Comparison of ENCODE assay signal across 24 mouse cellular contexts in the genomic region with DNA sequence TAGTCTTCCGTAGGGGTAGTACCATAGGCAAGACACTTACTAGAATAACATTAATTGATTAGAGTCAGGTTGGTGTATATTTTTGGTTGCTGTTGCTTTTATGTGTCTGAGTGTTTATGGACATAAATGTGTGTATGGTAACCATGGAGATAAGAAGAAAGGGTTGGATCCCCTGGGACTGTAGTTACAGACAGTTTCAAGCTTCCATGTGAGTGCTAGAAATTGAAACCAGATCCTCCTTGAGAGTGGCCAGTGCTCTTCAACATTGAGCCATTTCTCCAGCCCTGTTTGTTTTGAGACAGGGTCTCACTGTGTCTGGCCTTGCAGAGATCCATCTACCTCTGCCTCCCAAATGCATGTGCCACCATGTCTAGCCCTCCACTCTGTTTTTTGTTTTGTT. TPM values are rescaled to one million over a fixed set of nuclear protein-coding genes. Genes with fewer than 3 reads are reported as not detected.
A peak's percentile ranks its signal among the peaks of the same experiment; 100 is the strongest.
DNase-seq lines count a peak whose midpoint lies in the region; ATAC-seq and TF ChIP-seq lines count a peak whose summit lies in the region.
"Had no signal": no experiment of that assay in that cellular context is flagged by ENCODE, and none has a peak within 500 bp of the region (broad histone marks: within the 10 kb centered on the region; RNA-seq: fewer than 3 reads in every experiment).

No protein-coding gene starts in this region.

- no peak overlapping the region for H3K4me3 ChIP-seq in forebrain, embryonic 13.5 days
- H3K4me3 ChIP-seq in forebrain, embryonic 14.5 days (ENCODE audit: low read depth, low read length), result no peak overlapping the region
- H3K4me3 ChIP-seq in liver, embryonic 14.5 days (ENCODE audit: insufficient read depth in 1 of 2, low read depth in 2 of 2, low read length in 2 of 2), result no peak overlapping the region
- H3K4me3 ChIP-seq in liver, embryonic 12.5 days, result no peak overlapping the region
- H3K4me3 ChIP-seq in CH12.LX (replicated peaks in 1 of 3; ENCODE audit: low read depth in 2 of 3, low read length in 2 of 3, poor library complexity in 1 of 3), result no peak overlapping the region
- no peak overlapping the region for H3K4me3 ChIP-seq in embryonic facial prominence, embryonic 13.5 days
- H3K4me3 ChIP-seq: limb, embryonic 10.5 days had no signal

- dilution Hi-C loops in CH12.LX (cut with MboI; ENCODE audit: extremely low pct_ligation_motif_present, extremely low pct_unique_long_range_greater_than_20kb, low sequenced_read_pairs), result no loop called here

- no peak for TF ChIP-seq EP300 in liver, embryonic 14.5 days (IDR thresholded peaks at IDR 0.05; ENCODE audit: low read depth)
- 0 out of 2 replicates have a peak, but pooled peaks have one; percentile 10 for TF ChIP-seq EP300 in CH12.LX (IDR thresholded peaks at IDR 0.05; ENCODE audit: low read length)

- 88% methylated on average over 1 of the region's 1 CpGs for WGBS in forebrain, embryonic 13.5 days
- WGBS in forebrain, embryonic 14.5 days, result 88% methylated on average over 1 of the region's 1 CpGs
- 86% methylated on average over 1 of the region's 1 CpGs for WGBS in liver, embryonic 14.5 days (ENCODE audit: insufficient replicate concordance)
- 84% methylated on average over 1 of the region's 1 CpGs for whole genome bisulfite sequencing in liver, embryonic 12.5 days (ENCODE audit: insufficient replicate concordance)
- 70% methylated on average over 1 of the region's 1 CpGs for WGBS in embryonic facial prominence, embryonic 13.5 days

- no peak overlapping the region for H3K4me2 ChIP-seq in forebrain, embryonic 13.5 days
- H3K4me2 ChIP-seq in forebrain, embryonic 14.5 days (ENCODE audit: low read length), result no peak overlapping the region
- H3K4me2 ChIP-seq in liver, embryonic 14.5 days (ENCODE audit: low read depth), result no peak overlapping the region
- H3K4me2 ChIP-seq in liver, embryonic 12.5 days, result no peak overlapping the region
- H3K4me2 ChIP-seq in CH12.LX (ENCODE audit: insufficient read depth, low read depth, poor library complexity, severe bottlenecking), result no peak overlapping the region; the same call in 1 of the 2 replicates
- H3K4me2 ChIP-seq in embryonic facial prominence, embryonic 13.5 days, result no peak overlapping the region

- peaks cover 95% of the 10 kb centered on the region for H3K79me2 ChIP-seq in CH12.LX (replicated peaks; ENCODE audit: control insufficient read depth, extremely low read depth, insufficient read depth, poor library complexity, severe bottlenecking)

- peaks cover 34% of the 10 kb centered on the region for H3K4me1 ChIP-seq in forebrain, embryonic 13.5 days
- peaks cover 16% of the 10 kb centered on the region for H3K4me1 ChIP-seq in forebrain, embryonic 14.5 days (ENCODE audit: control insufficient read depth, insufficient read depth, low read length)
- H3K4me1 ChIP-seq in liver, embryonic 14.5 days (replicated peaks; ENCODE audit: control insufficient read depth in 2 of 2, insufficient read depth in 2 of 2, low read length in 1 of 2), result peaks cover 6 to 12% of the 10 kb centered on the region in 2 experiments; a peak in 3 of 4 replicates
- peaks cover 66% of the 10 kb centered on the region for H3K4me1 ChIP-seq in liver, embryonic 12.5 days
- peaks cover 0 to 58% of the 10 kb centered on the region in 2 experiments; a peak in 2 of 4 replicates for H3K4me1 ChIP-seq in CH12.LX (ENCODE audit: control insufficient read depth in 1 of 2, insufficient read depth in 2 of 2)
- H3K4me1 ChIP-seq in embryonic facial prominence, embryonic 13.5 days, result peaks cover 30% of the 10 kb centered on the region

- DNase-seq in forebrain, embryonic 14.5 days (ENCODE audit: low spot score), result no peak
- DNase-seq in liver, embryonic 14.5 days (ENCODE audit: low read depth in 3 of 3, low spot score in 3 of 3), result no peak
- DNase-seq in CH12.LX (ENCODE audit: extremely low read depth), result no peak
- no peak for DNase-seq in cerebellum, adult 9-11 months
- DNase-seq: adrenal gland, postnatal 14 days; cerebellum, postnatal 10 days; forebrain, postnatal 0 days; gastrocnemius, postnatal 25 days; kidney, adult 9 months; kidney, postnatal 14 days; lung, adult 2 months; lung, postnatal 4 days; thymus, postnatal 25 days had no signal

- TF ChIP-seq POLR2A in CH12.LX (IDR thresholded peaks at IDR 0.05; ENCODE audit: low read depth, low read length), result no peak

- no peaks in the 10 kb centered on the region for H3K9me3 ChIP-seq in forebrain, embryonic 13.5 days (replicated peaks)
- H3K9me3 ChIP-seq in forebrain, embryonic 14.5 days (replicated peaks; ENCODE audit: control insufficient read depth, low read length), result no peaks in the 10 kb centered on the region
- H3K9me3 ChIP-seq in liver, embryonic 14.5 days (ENCODE audit: control insufficient read depth, low read length), result no peaks in the 10 kb centered on the region
- no peaks in the 10 kb centered on the region for H3K9me3 ChIP-seq in liver, embryonic 12.5 days (replicated peaks)
- no peaks in the 10 kb centered on the region for H3K9me3 ChIP-seq in CH12.LX (replicated peaks; ENCODE audit: low read length)
- H3K9me3 ChIP-seq in embryonic facial prominence, embryonic 13.5 days, result no peaks in the 10 kb centered on the region
- H3K9me3 ChIP-seq: G1E; limb, embryonic 10.5 days had no signal

- no peak for ATAC-seq in forebrain, embryonic 13.5 days
- ATAC-seq in forebrain, embryonic 14.5 days, result no peak
- no peak for ATAC-seq in liver, embryonic 14.5 days (ENCODE audit: insufficient read depth)
- ATAC-seq in liver, embryonic 12.5 days, result no peak
- ATAC-seq in embryonic facial prominence, embryonic 13.5 days (ENCODE audit: insufficient number of reproducible peaks, insufficient read depth, low FRiP score, low TSS enrichment, low read depth), result no peak
- ATAC-seq in activated CD4-positive, CD25-positive, alpha-beta regulatory T cell, adult 4 months, result no peak
- ATAC-seq: forebrain, postnatal 0 days; hindbrain, postnatal 0 days; intestine, embryonic 16.5 days; midbrain, embryonic 16.5 days had no signal

- 0 out of 2 replicates have a peak overlapping the region, but pooled peaks have one; percentile 3 for H3K9ac ChIP-seq in forebrain, embryonic 13.5 days
- no peak overlapping the region for H3K9ac ChIP-seq in forebrain, embryonic 14.5 days (ENCODE audit: low read length)
- H3K9ac ChIP-seq in liver, embryonic 14.5 days (replicated peaks), result peak overlapping the region; percentile 13; the same call in 1 of the 2 replicates
- H3K9ac ChIP-seq in liver, embryonic 12.5 days, result no peak overlapping the region
- H3K9ac ChIP-seq in CH12.LX (ENCODE audit: insufficient read depth, low read depth), result no peak overlapping the region
- H3K9ac ChIP-seq in embryonic facial prominence, embryonic 13.5 days, result 0 out of 2 replicates have a peak overlapping the region, but pooled peaks have one; percentile 6
- H3K9ac ChIP-seq: forebrain, postnatal 0 days had no signal

- peaks cover 45% of the 10 kb centered on the region for H3K36me3 ChIP-seq in forebrain, embryonic 13.5 days (ENCODE audit: poor library complexity, severe bottlenecking)
- H3K36me3 ChIP-seq in forebrain, embryonic 14.5 days (ENCODE audit: control insufficient read depth, insufficient read depth, low read length), result peaks cover 29% of the 10 kb centered on the region
- H3K36me3 ChIP-seq in liver, embryonic 14.5 days (replicated peaks; ENCODE audit: control insufficient read depth, insufficient read depth, low read depth), result peaks cover 68% of the 10 kb centered on the region
- H3K36me3 ChIP-seq in liver, embryonic 12.5 days, result peaks cover 85% of the 10 kb centered on the region
- H3K36me3 ChIP-seq in CH12.LX (replicated peaks in 1 of 2; ENCODE audit: control insufficient read depth in 1 of 2, insufficient read depth in 1 of 2, low read length in 1 of 2), result peaks cover 14 to 60% of the 10 kb centered on the region in 2 experiments
- H3K36me3 ChIP-seq in embryonic facial prominence, embryonic 13.5 days, result peaks cover 33% of the 10 kb centered on the region

- H3K27me3 ChIP-seq in forebrain, embryonic 13.5 days, result no peaks in the 10 kb centered on the region
- H3K27me3 ChIP-seq in forebrain, embryonic 14.5 days (replicated peaks; ENCODE audit: control insufficient read depth, insufficient read depth, low read length), result no peaks in the 10 kb centered on the region
- no peaks in the 10 kb centered on the region for H3K27me3 ChIP-seq in liver, embryonic 14.5 days (ENCODE audit: control insufficient read depth, insufficient read depth, low read length)
- H3K27me3 ChIP-seq in liver, embryonic 12.5 days (replicated peaks), result no peaks in the 10 kb centered on the region
- H3K27me3 ChIP-seq in CH12.LX (replicated peaks), result no peaks in the 10 kb centered on the region
- no peaks in the 10 kb centered on the region for H3K27me3 ChIP-seq in embryonic facial prominence, embryonic 13.5 days

- in situ Hi-C loops in CH12.LX (cut with MboI; ENCODE audit: low pct_ligation_motif_present, low pct_unique_long_range_greater_than_20kb, low sequenced_read_pairs), result no loop called here

- no peak for TF ChIP-seq RAD21 in CH12.LX (IDR thresholded peaks at IDR 0.05; ENCODE audit: low read depth, low read length)

- no peak for TF ChIP-seq CTCF in liver, embryonic 14.5 days (IDR thresholded peaks at IDR 0.05; ENCODE audit: low read depth)
- TF ChIP-seq CTCF in CH12.LX (conservative IDR thresholded peaks at IDR 0.05 in 1 of 2, IDR thresholded peaks at IDR 0.05 in 1 of 2; ENCODE audit: low read depth in 2 of 2, low read length in 2 of 2), result no peak

- H3K27ac ChIP-seq in forebrain, embryonic 13.5 days, result no peak overlapping the region
- H3K27ac ChIP-seq in forebrain, embryonic 14.5 days (ENCODE audit: low read depth, low read length), result no peak overlapping the region
- no peak overlapping the region for H3K27ac ChIP-seq in liver, embryonic 14.5 days
- no peak overlapping the region for H3K27ac ChIP-seq in liver, embryonic 12.5 days
- H3K27ac ChIP-seq in CH12.LX (ENCODE audit: insufficient read depth, low read depth), result no peak overlapping the region
- no peak overlapping the region for H3K27ac ChIP-seq in embryonic facial prominence, embryonic 13.5 days
- H3K27ac ChIP-seq: hindbrain, postnatal 0 days; limb, embryonic 10.5 days had no signal

RNA-seq across cellular contexts. Expression of a gene that starts 5.4 kb away (rescaled TPM):
- polyA plus RNA-seq in forebrain, embryonic 13.5 days (2015; fragmentation: Nextera tagmentation; extraction: Ambion mirVana), result 50.1 and 51.4 TPM in 2 replicates
- 35.5 and 44.3 TPM in 2 replicates for polyA plus RNA-seq in forebrain, embryonic 14.5 days (2014; fragmentation: Nextera tagmentation; extraction: Ambion mirVana)
- 14.3 and 20.7 TPM in 2 replicates for polyA plus RNA-seq in liver, embryonic 14.5 days (2012; rRNA removed)
- 18.2 and 22.3 TPM in 2 replicates for polyA plus RNA-seq in liver, embryonic 14.5 days (2014; fragmentation: Nextera tagmentation; extraction: Ambion mirVana)
- 35.2 and 37.6 TPM in 2 replicates for polyA plus RNA-seq in liver, embryonic 12.5 days (2016; fragmentation: Nextera tagmentation; extraction: Ambion mirVana)
- 60.0 and 72.9 TPM in 2 replicates for total RNA-seq in CH12.LX (2012; rRNA removed)
- 53.3 and 56.4 TPM in 2 replicates for total RNA-seq in CH12.LX (2014; rRNA removed)
- 84.9 and 85.4 TPM in 2 replicates for polyA plus RNA-seq in CH12.LX (2012; ENCODE audit: insufficient read length, low read depth)
- 54.7 and 55.7 TPM in 2 replicates for polyA plus RNA-seq in embryonic facial prominence, embryonic 13.5 days (2015; fragmentation: Nextera tagmentation; extraction: Ambion mirVana)
- polyA plus RNA-seq in activated CD4-positive, CD25-positive, alpha-beta regulatory T cell, adult 4 months (2017; shearing (Covaris generic)), result 10 to 100 TPM; 20.8 to 23.9 TPM

RNA-seq across cellular contexts. Expression of a gene that starts 24.3 kb away (rescaled TPM):
- 48.9 and 50.8 TPM in 2 replicates for polyA plus RNA-seq in forebrain, embryonic 13.5 days (2015; fragmentation: Nextera tagmentation; extraction: Ambion mirVana)
- polyA plus RNA-seq in forebrain, embryonic 14.5 days (2014; fragmentation: Nextera tagmentation; extraction: Ambion mirVana), result 47.4 and 48.9 TPM in 2 replicates
- polyA plus RNA-seq in liver, embryonic 14.5 days (2012; rRNA removed), result 9.7 and 10.0 TPM in 2 replicates
- polyA plus RNA-seq in liver, embryonic 14.5 days (2014; fragmentation: Nextera tagmentation; extraction: Ambion mirVana), result 25.6 and 26.7 TPM in 2 replicates
- polyA plus RNA-seq in liver, embryonic 12.5 days (2016; fragmentation: Nextera tagmentation; extraction: Ambion mirVana), result 38.2 and 44.3 TPM in 2 replicates
- total RNA-seq in CH12.LX (2012; rRNA removed), result 20.1 and 22.0 TPM in 2 replicates
- total RNA-seq in CH12.LX (2014; rRNA removed), result 21.6 and 24.1 TPM in 2 replicates
- polyA plus RNA-seq in CH12.LX (2012; ENCODE audit: insufficient read length, low read depth), result 40.8 and 43.6 TPM in 2 replicates
- polyA plus RNA-seq in embryonic facial prominence, embryonic 13.5 days (2015; fragmentation: Nextera tagmentation; extraction: Ambion mirVana), result 48.3 and 52.1 TPM in 2 replicates
- 10 to 100 TPM; 41.8 to 53.6 TPM for polyA plus RNA-seq in activated CD4-positive, CD25-positive, alpha-beta regulatory T cell, adult 4 months (2017; shearing (Covaris generic))

RNA-seq across cellular contexts. Expression of a gene that starts 43.0 kb away (rescaled TPM):
- polyA plus RNA-seq in forebrain, embryonic 13.5 days (2015; fragmentation: Nextera tagmentation; extraction: Ambion mirVana), result 18.8 and 19.3 TPM in 2 replicates
- 16.3 and 17.4 TPM in 2 replicates for polyA plus RNA-seq in forebrain, embryonic 14.5 days (2014; fragmentation: Nextera tagmentation; extraction: Ambion mirVana)
- 4.4 and 5.5 TPM in 2 replicates for polyA plus RNA-seq in liver, embryonic 14.5 days (2012; rRNA removed)
- 9.8 and 10.2 TPM in 2 replicates for polyA plus RNA-seq in liver, embryonic 14.5 days (2014; fragmentation: Nextera tagmentation; extraction: Ambion mirVana)
- polyA plus RNA-seq in liver, embryonic 12.5 days (2016; fragmentation: Nextera tagmentation; extraction: Ambion mirVana), result 17.1 and 18.9 TPM in 2 replicates
- total RNA-seq in CH12.LX (2012; rRNA removed), result 26.3 and 31.9 TPM in 2 replicates
- 20.0 and 21.7 TPM in 2 replicates for total RNA-seq in CH12.LX (2014; rRNA removed)
- 24.8 and 25.2 TPM in 2 replicates for polyA plus RNA-seq in CH12.LX (2012; ENCODE audit: insufficient read length, low read depth)
- 25.6 and 25.7 TPM in 2 replicates for polyA plus RNA-seq in embryonic facial prominence, embryonic 13.5 days (2015; fragmentation: Nextera tagmentation; extraction: Ambion mirVana)
- 1 to 10 TPM; 5.2 to 5.4 TPM for polyA plus RNA-seq in activated CD4-positive, CD25-positive, alpha-beta regulatory T cell, adult 4 months (2017; shearing (Covaris generic))

RNA-seq across cellular contexts. Expression of a gene that starts 58.6 kb away (rescaled TPM):
- 18.2 and 25.7 TPM in 2 replicates for polyA plus RNA-seq in forebrain, embryonic 13.5 days (2015; fragmentation: Nextera tagmentation; extraction: Ambion mirVana)
- 11.4 and 12.4 TPM in 2 replicates for polyA plus RNA-seq in forebrain, embryonic 14.5 days (2014; fragmentation: Nextera tagmentation; extraction: Ambion mirVana)
- 0.19 and 0.24 TPM in 2 replicates for polyA plus RNA-seq in liver, embryonic 14.5 days (2012; rRNA removed)
- polyA plus RNA-seq in liver, embryonic 14.5 days (2014; fragmentation: Nextera tagmentation; extraction: Ambion mirVana), result 0.25 TPM in 1 of 2 replicates, not detected in the other
- polyA plus RNA-seq in liver, embryonic 12.5 days (2016; fragmentation: Nextera tagmentation; extraction: Ambion mirVana), result 0.58 and 0.74 TPM in 2 replicates
- total RNA-seq in CH12.LX (2012; rRNA removed) (not detected in 2 replicates), CH12.LX (2014; rRNA removed) (not detected in 2 replicates)
- polyA plus RNA-seq in CH12.LX (2012; ENCODE audit: insufficient read length, low read depth), result not detected in 2 replicates
- polyA plus RNA-seq in embryonic facial prominence, embryonic 13.5 days (2015; fragmentation: Nextera tagmentation; extraction: Ambion mirVana), result 11.9 and 18.1 TPM in 2 replicates
- not detected for polyA plus RNA-seq in activated CD4-positive, CD25-positive, alpha-beta regulatory T cell, adult 4 months (2017; shearing (Covaris generic))
- total RNA-seq: G1E; liver, adult 2 months; neutrophil, adult 5-6 weeks had no signal

Comparison
In these comparisons a context has a peak if more than half of its experiments do, and no peak if none do; other contexts are left out.
1. H3K9ac ChIP-seq: peak in forebrain, embryonic 13.5 days (single experiment), liver, embryonic 14.5 days (single experiment) and embryonic facial prominence, embryonic 13.5 days (single experiment); none in forebrain, embryonic 14.5 days (single experiment), liver, embryonic 12.5 days (single experiment) and CH12.LX (single experiment).